Comparison of ENCODE assay signal across 8 mouse cellular contexts in genomic region chr11:54866119-54867048, GRCm38 (mm10). TPM values are rescaled to one million over a fixed set of nuclear protein-coding genes. Genes with fewer than 3 reads are reported as not detected.
DNase-seq lines count a peak whose midpoint lies in the region; ATAC-seq and TF ChIP-seq lines count a peak whose summit lies in the region.

TSS of gene Hint1 (plus strand) at chr11:54866383.

- peak within 1 kb of the TSS; percentile 92 for H3K27ac ChIP-seq in hindbrain, embryonic 12.5 days

- DNase-seq in Patski (ENCODE audit: low read depth, low spot score): peak; percentile 43
- DNase-seq in cerebellum, postnatal 10 days: peak; percentile 96 to 97
- DNase-seq in frontal cortex, postnatal 14 days (ENCODE audit: low spot score in 2 of 2): peak; percentile 81 to 89
- peak; percentile 93 for DNase-seq in layer of hippocampus, postnatal 14 days (ENCODE audit: low spot score in 2 of 2)
- DNase-seq in lung, postnatal 10 days: peak; percentile 94
- peak; percentile 92 for DNase-seq in ovary, postnatal 14 days (ENCODE audit: low spot score)
- DNase-seq in thymus, postnatal 10 days (ENCODE audit: low spot score in 2 of 2): peak; percentile 84 to 92

- H3K27me3 ChIP-seq in Patski: no peaks in the 10 kb centered on the region
- H3K27me3 ChIP-seq in hindbrain, embryonic 12.5 days: no peaks in the 10 kb centered on the region

- in situ Hi-C loops in Patski (cut with MboI; ENCODE audit: low pct_unique_long_range_greater_than_20kb): loop anchor here (10.0 kb wide), 1 partner anchor 312 kb away; no protein-coding TSS in a partner anchor

- under 1% methylated on average over 102 of the region's 107 CpGs for WGBS in hindbrain, embryonic 12.5 days

- H3K9ac ChIP-seq in hindbrain, embryonic 12.5 days: peak within 1 kb of the TSS; percentile 98

- CTCF ChIA-PET in Patski (lab: Charles Lee): interaction anchor here (0.7 kb wide), 1 partner anchor 80 kb away, joined by 3 read pairs; no protein-coding TSS in a partner anchor

- peak within 1 kb of the TSS; percentile 67 for H3K4me2 ChIP-seq in hindbrain, embryonic 12.5 days (replicated peaks)

- peak within 1 kb of the TSS; percentile 97 for H3K4me3 ChIP-seq in hindbrain, embryonic 12.5 days

- ATAC-seq in Patski: peak; percentile 72
- peak; percentile 81 for ATAC-seq in hindbrain, embryonic 12.5 days (ENCODE audit: low FRiP score)

- TF ChIP-seq CTCF in Patski (IDR thresholded peaks at IDR 0.05): no peak

- no peaks in the 10 kb centered on the region for H3K9me3 ChIP-seq in hindbrain, embryonic 12.5 days (replicated peaks)

- peaks cover 22% of the 10 kb centered on the region for H3K36me3 ChIP-seq in hindbrain, embryonic 12.5 days

- H3K4me1 ChIP-seq in hindbrain, embryonic 12.5 days: peaks cover 26% of the 10 kb centered on the region

- POLR2A ChIA-PET in Patski (lab: Charles Lee): no interaction called here

RNA-seq across cellular contexts. Expression of gene Hint1, which starts in this region (rescaled TPM):
- 815 TPM for polyA plus RNA-seq in Patski (2021)
- 642 and 656 TPM in 2 replicates for polyA plus RNA-seq in hindbrain, embryonic 12.5 days (2016; fragmentation: Nextera tagmentation; extraction: Ambion mirVana)
- 100 to 1,000 TPM; 293 to 310 TPM for total RNA-seq in layer of hippocampus, postnatal 14 days (2021)

Comparison
In these comparisons a context has a peak if more than half of its experiments do, and no peak if none do; other contexts are left out.
1. Peak in every context shown above with its lines: DNase-seq, ATAC-seq, H3K4me3 ChIP-seq and H3K27ac ChIP-seq.
2. DNase-seq: peak in every context shown above with its lines; median percentile 96 in cerebellum, postnatal 10 days; 94 in lung, postnatal 10 days; 93 in layer of hippocampus, postnatal 14 days; 92 in ovary, postnatal 14 days; 88 in thymus, postnatal 10 days; 85 in frontal cortex, postnatal 14 days; 43 in Patski.